Mouse (Mus musculus) ovary, postnatal 36 days (tissue): ENCODE results near the gene Gm4858.
"Not testable (repeated sequence)": the region's sequence is repeated elsewhere in the genome, so short reads cannot be mapped to it uniquely, and the experiment has no call there.

Source experiments
- DNase-seq: peaks from one replicate; pipeline ENCODE4 v3.0.0; 2022; ENCODE audit warnings: low spot score, mixed read lengths

Gm4858 gene

GRCm38 (mm10) chr3:93068523-93068922, at the start of gene Gm4858:
TSS of gene Gm4858 (plus strand) at chr3:93068823.
- DNase-seq, result not testable (repeated sequence)

- no peak for DNase-seq
Observed at GRCm38 (mm10) chr3:93018960-93019359, 49.7 kb upstream of the Gm4858 start, which contains the start of gene Lce1m. TSS of gene Lce1m (minus strand) at chr3:93019060.

GRCm38 (mm10) chr3:93021171-93021570, 47.5 kb upstream of the Gm4858 start:
- no peak for DNase-seq

- DNase-seq, result no peak
Observed at GRCm38 (mm10) chr3:93023411-93024184, 45.0 kb upstream of the Gm4858 start.

- no peak for DNase-seq
Observed at GRCm38 (mm10) chr3:93025486-93025885, 43.1 kb upstream of the Gm4858 start.

- DNase-seq, result no peak
Observed at GRCm38 (mm10) chr3:93031450-93031849, 37.2 kb upstream of the Gm4858 start.

GRCm38 (mm10) chr3:93050182-93050581, 18.4 kb upstream of the Gm4858 start:
- no peak for DNase-seq

GRCm38 (mm10) chr3:93052826-93053474, 15.7 kb upstream of the Gm4858 start:
- no peak for DNase-seq

- no peak for DNase-seq
Observed at GRCm38 (mm10) chr3:93086631-93087030, 18.0 kb downstream of the Gm4858 start.

- DNase-seq, result not testable (repeated sequence)
Observed at GRCm38 (mm10) chr3:93093581-93093980, 25.0 kb downstream of the Gm4858 start.

- no peak for DNase-seq
Observed at GRCm38 (mm10) chr3:93096447-93096846, 27.8 kb downstream of the Gm4858 start.

GRCm38 (mm10) chr3:93111668-93112067, 43.0 kb downstream of the Gm4858 start:
- DNase-seq, result no peak

- DNase-seq, result no peak
Observed at GRCm38 (mm10) chr3:93114481-93114880, 45.9 kb downstream of the Gm4858 start.

- no peak for DNase-seq
Observed at GRCm38 (mm10) chr3:93119101-93119500, 50.5 kb downstream of the Gm4858 start.
